Mouse (Mus musculus): ENCODE measurements around the gene Tada2b.

DNA sequence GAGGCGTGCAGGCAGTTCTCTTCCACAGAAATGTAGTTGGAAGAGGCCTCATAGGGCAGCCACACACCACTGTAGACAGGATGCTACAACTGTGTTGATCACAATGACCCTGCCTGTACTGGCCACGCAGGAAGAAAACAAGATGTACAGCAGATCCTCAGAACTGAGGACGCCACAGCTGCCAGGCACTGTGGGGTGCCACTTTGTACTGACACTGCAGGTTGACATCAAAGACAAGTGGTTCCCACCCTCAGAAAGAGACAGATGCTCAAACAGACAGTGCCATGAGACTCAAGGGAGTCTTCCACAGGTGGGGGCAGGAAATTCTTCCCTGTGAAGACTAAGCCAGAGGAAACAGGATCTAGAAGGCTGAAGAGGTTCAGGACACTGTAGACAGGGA lies 35.7 kb upstream of the Tada2b start:
- no peak for TF ChIP-seq POLR2A (IDR thresholded peaks at IDR 0.05; ENCODE audit: extremely low read depth, insufficient read depth, low read length)
- TF ChIP-seq CTCF (IDR thresholded peaks at IDR 0.05; ENCODE audit: extremely low read depth, insufficient read depth, low read length), result no peak
